9 mouse cellular contexts compared by ENCODE assay signal in genomic region chr13:41801177-41801636, GRCm38 (mm10). TPM values are rescaled to one million over a fixed set of nuclear protein-coding genes. Genes with fewer than 3 reads are reported as not detected.
A peak's percentile ranks its signal among the peaks of the same experiment; 100 is the strongest.
DNase-seq lines count a peak whose midpoint lies in the region; ATAC-seq and TF ChIP-seq lines count a peak whose summit lies in the region.
"Had no signal": no experiment of that assay in that cellular context is flagged by ENCODE, and none has a peak within 500 bp of the region (broad histone marks: within the 10 kb centered on the region; RNA-seq: fewer than 3 reads in every experiment).

No protein-coding gene starts in this region.

- H3K9me3 ChIP-seq in lung, postnatal 0 days (ENCODE audit: low read length): no peaks in the 10 kb centered on the region
- H3K9me3 ChIP-seq in neural tube, embryonic 13.5 days: no peaks in the 10 kb centered on the region

- H3K4me2 ChIP-seq in lung, postnatal 0 days (replicated peaks; ENCODE audit: low read depth, low read length): no peak overlapping the region
- H3K4me2 ChIP-seq in neural tube, embryonic 13.5 days: peak overlapping the region; percentile 40

- no peak overlapping the region for H3K27ac ChIP-seq in lung, postnatal 0 days (ENCODE audit: low read length)
- H3K27ac ChIP-seq in neural tube, embryonic 13.5 days (replicated peaks): peak overlapping the region; percentile 56
- H3K27ac ChIP-seq: macrophage had no signal

- WGBS in lung, postnatal 0 days: 26% methylated on average over 8 of the region's 8 CpGs
- 5% methylated on average over 8 of the region's 8 CpGs for WGBS in neural tube, embryonic 13.5 days

- TF ChIP-seq CTCF in lung, postnatal 0 days (IDR thresholded peaks at IDR 0.05): no peak

- no peaks in the 10 kb centered on the region for H3K36me3 ChIP-seq in lung, postnatal 0 days (ENCODE audit: insufficient read depth, low read length)
- H3K36me3 ChIP-seq in neural tube, embryonic 13.5 days: no peaks in the 10 kb centered on the region

- ATAC-seq in lung, postnatal 0 days: peak; percentile 37; the same call in 1 of the 2 replicates
- ATAC-seq in neural tube, embryonic 13.5 days (ENCODE audit: low read depth): peak; percentile 91

- H3K9ac ChIP-seq in lung, postnatal 0 days (replicated peaks; ENCODE audit: low read depth): no peak overlapping the region
- H3K9ac ChIP-seq in neural tube, embryonic 13.5 days: peak overlapping the region; percentile 49

- no peaks in the 10 kb centered on the region; the same call in 1 of the 2 replicates for H3K4me1 ChIP-seq in lung, postnatal 0 days (ENCODE audit: insufficient read depth, low read depth, low read length)
- H3K4me1 ChIP-seq in neural tube, embryonic 13.5 days (replicated peaks): peaks cover 20% of the 10 kb centered on the region

- TF ChIP-seq EP300 in lung, postnatal 0 days (IDR thresholded peaks at IDR 0.05): no peak

- no peaks in the 10 kb centered on the region for H3K27me3 ChIP-seq in lung, postnatal 0 days (replicated peaks; ENCODE audit: insufficient read depth, low read length)
- no peaks in the 10 kb centered on the region for H3K27me3 ChIP-seq in neural tube, embryonic 13.5 days

- H3K4me3 ChIP-seq in lung, postnatal 0 days (ENCODE audit: low read depth, low read length): no peak overlapping the region
- H3K4me3 ChIP-seq in neural tube, embryonic 13.5 days: no peak overlapping the region

- no peak for DNase-seq in lung, postnatal 0 days (ENCODE audit: low spot score)
- no peak for DNase-seq in lung, postnatal 25 days (ENCODE audit: low spot score)
- peak; percentile 10 for DNase-seq in cerebellum, adult 9-11 months
- DNase-seq in frontal cortex, postnatal 10 days (ENCODE audit: low spot score in 2 of 2): peak; percentile 75 to 80
- peak; percentile 48 to 87 for DNase-seq in left cerebral cortex, adult 8-10 months (ENCODE audit: low spot score in 2 of 2)
- DNase-seq in ovary, postnatal 10 days (ENCODE audit: low spot score): no peak
- no peak for DNase-seq in adipocyte (ENCODE audit: low spot score)

RNA-seq across cellular contexts. Expression of gene Adtrp, which starts 46.3 kb away (rescaled TPM):
- polyA plus RNA-seq in lung, postnatal 0 days (2015; fragmentation: Nextera tagmentation; extraction: Ambion mirVana): 0.43 and 0.61 TPM in 2 replicates
- under 1 TPM in 2 of 4 experiments, not detected in 2; 0.33 to 0.43 TPM for total RNA-seq in left cerebral cortex, adult 8-10 months (2022)
- 1.5 and 2.7 TPM in 2 replicates for polyA plus RNA-seq in neural tube, embryonic 13.5 days (2015; fragmentation: Nextera tagmentation; extraction: Ambion mirVana)

Comparison
In these comparisons a context has a peak if more than half of its experiments do, and no peak if none do; other contexts are left out.
1. DNase-seq: peak in cerebellum, adult 9-11 months (single experiment), frontal cortex, postnatal 10 days (2 of 2) and left cerebral cortex, adult 8-10 months (2 of 2); none in lung, postnatal 0 days (single experiment), lung, postnatal 25 days (single experiment), ovary, postnatal 10 days (single experiment) and adipocyte (single experiment).